Mouse (Mus musculus) embryo, embryonic 9.5 days (tissue): ENCODE data around the gene Nrxn1.
A peak's percentile ranks its signal among the peaks of the same experiment; 100 is the strongest.

ENCODE experiments used
- DNase-seq: peaks from one replicate; pipeline ENCODE4 v3.0.0-alpha.2; 2017; ENCODE audit errors: extremely low spot score

Gene Nrxn1

GRCm38 (mm10) chr17:90087616-90088313 lies 1005.1 kb downstream of the Nrxn1 start:
- no peak for DNase-seq

GRCm38 (mm10) chr17:90086826-90087225 lies 1006.0 kb downstream of the Nrxn1 start:
- peak; percentile 51 for DNase-seq

GRCm38 (mm10) chr17:90079003-90079402 lies 1013.9 kb downstream of the Nrxn1 start:
- DNase-seq: no peak

GRCm38 (mm10) chr17:90078488-90078887 lies 1014.4 kb downstream of the Nrxn1 start:
- DNase-seq: no peak

- no peak for DNase-seq
These were observed 1030.0 kb downstream of the Nrxn1 start for GRCm38 (mm10) chr17:90062866-90063265.

GRCm38 (mm10) chr17:90060872-90061271 lies 1032.0 kb downstream of the Nrxn1 start:
- DNase-seq: no peak

GRCm38 (mm10) chr17:90060168-90060567 lies 1032.7 kb downstream of the Nrxn1 start:
- no peak for DNase-seq

- no peak for DNase-seq
These were observed 1033.4 kb downstream of the Nrxn1 start for GRCm38 (mm10) chr17:90059320-90060111.

GRCm38 (mm10) chr17:90054312-90054711 lies 1038.6 kb downstream of the Nrxn1 start:
- peak; percentile 6 for DNase-seq

GRCm38 (mm10) chr17:90039316-90039715 lies 1053.6 kb downstream of the Nrxn1 start:
- no peak for DNase-seq

GRCm38 (mm10) chr17:90032416-90032815 lies 1060.5 kb downstream of the Nrxn1 start:
- no peak for DNase-seq

GRCm38 (mm10) chr17:90016636-90017035 lies 1076.2 kb downstream of the Nrxn1 start:
- DNase-seq: no peak

GRCm38 (mm10) chr17:90011761-90012160 lies 1081.1 kb downstream of the Nrxn1 start:
- no peak for DNase-seq

GRCm38 (mm10) chr17:90007438-90008109 lies 1085.3 kb downstream of the Nrxn1 start:
- no peak for DNase-seq

- DNase-seq: no peak
These were observed 1102.2 kb downstream of the Nrxn1 start for GRCm38 (mm10) chr17:89990651-89991050.
